Mouse (Mus musculus): Measurements from ENCODE around the gene Tbx19.

Tbx19 gene

DNA sequence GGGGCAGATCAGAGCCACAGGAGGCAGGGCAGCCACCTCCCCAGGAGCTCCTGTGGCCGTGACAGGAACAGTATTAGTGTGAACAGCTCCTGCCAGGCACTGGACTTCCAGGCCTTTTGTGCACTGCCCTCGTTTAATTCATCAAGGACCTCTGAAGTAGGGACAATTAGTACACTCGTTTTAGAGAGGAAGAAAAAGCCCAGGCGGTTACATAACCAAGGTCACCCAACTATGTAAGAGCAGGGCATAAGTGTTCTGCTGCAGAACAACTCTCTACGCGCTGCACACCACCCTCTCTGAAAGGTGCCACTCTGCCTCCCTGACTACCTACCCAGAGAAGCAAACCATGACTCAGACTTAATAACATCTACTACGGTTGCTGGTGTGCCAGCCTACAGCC, 24.5 kb upstream of the Tbx19 start:
- DNase-seq (ENCODE audit: extremely low spot score, low spot score): no peak

GRCm38 (mm10) chr1:165184178-165184577, 23.6 kb upstream of the Tbx19 start:
- DNase-seq (ENCODE audit: extremely low spot score, low spot score): no peak

DNA sequence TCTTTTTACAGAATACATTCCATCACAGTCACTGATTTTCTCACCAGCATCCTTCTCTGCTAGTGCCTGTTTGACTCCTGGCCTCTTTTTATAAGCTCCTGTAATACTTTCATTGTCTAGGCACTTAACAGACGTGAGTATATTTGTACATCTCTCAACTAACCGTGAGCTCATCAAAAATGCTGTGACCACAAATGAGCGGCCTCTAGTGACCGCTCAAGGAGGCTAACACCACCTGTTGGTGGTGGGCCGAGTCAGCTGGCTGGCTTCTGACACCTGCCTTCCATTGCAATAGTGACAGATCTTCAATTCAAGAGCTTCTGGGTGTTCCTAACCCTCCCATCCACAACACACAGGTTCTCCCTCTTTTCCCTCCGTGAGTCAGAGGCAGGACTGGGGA, 22.8 kb upstream of the Tbx19 start:
- DNase-seq (ENCODE audit: extremely low spot score, low spot score): no peak

DNA sequence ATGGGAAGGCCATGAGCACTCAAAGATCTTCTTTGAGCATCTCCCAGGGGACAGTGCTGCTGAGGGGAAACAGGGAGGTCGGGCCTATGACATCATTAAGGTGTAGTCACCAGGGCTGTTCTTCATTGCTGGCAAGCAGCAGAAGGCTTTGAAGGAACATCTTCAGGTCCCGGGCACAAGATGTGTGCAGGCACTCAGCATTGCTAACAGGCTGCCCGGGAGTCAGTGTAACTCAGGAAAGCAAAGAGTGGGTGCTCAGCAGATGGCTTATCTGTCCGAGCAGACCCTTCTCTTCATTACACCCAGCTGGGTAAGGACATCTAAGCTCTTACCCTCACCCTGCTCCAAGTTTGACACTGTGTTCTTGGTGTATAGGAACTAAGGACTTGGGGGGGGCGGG, 18.7 kb upstream of the Tbx19 start:
- DNase-seq (ENCODE audit: extremely low spot score, low spot score): no peak

GRCm38 (mm10) chr1:165178075-165178474, 17.5 kb upstream of the Tbx19 start:
- DNase-seq (ENCODE audit: extremely low spot score, low spot score): no peak

DNA sequence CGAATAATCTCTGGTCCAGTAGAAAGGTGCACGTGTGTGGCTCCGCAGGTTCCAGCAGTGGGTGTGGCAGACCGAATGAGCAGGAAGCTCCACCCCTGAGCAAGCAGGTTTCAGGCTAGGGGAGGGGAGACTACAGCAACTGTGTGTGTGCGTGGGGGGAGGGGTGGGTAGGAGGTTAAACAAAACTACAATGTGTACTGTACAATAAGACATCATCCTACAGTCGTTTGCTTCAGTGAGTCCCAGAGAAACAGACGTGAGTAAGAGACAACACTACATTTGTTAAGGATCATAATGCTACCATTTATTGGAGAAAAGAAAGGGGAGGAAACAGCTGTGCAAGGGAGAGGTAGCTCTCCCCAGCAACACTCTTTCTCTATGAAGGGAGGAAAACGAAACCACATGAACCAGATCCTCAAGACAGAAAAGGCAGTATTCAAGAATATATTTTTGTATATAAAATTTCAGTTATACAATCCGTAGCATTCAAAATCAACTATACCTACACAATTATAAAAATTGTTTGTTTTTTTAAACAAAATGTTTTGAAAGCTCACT, 13.6 kb upstream of the Tbx19 start:
- DNase-seq (ENCODE audit: extremely low spot score, low spot score): no peak

- DNase-seq (ENCODE audit: extremely low spot score, low spot score): no peak
Measured at GRCm38 (mm10) chr1:165171277-165171676, 10.7 kb upstream of the Tbx19 start.

- no peak for DNase-seq (ENCODE audit: extremely low spot score, low spot score)
Measured at GRCm38 (mm10) chr1:165170157-165170556, 9.6 kb upstream of the Tbx19 start.

DNA sequence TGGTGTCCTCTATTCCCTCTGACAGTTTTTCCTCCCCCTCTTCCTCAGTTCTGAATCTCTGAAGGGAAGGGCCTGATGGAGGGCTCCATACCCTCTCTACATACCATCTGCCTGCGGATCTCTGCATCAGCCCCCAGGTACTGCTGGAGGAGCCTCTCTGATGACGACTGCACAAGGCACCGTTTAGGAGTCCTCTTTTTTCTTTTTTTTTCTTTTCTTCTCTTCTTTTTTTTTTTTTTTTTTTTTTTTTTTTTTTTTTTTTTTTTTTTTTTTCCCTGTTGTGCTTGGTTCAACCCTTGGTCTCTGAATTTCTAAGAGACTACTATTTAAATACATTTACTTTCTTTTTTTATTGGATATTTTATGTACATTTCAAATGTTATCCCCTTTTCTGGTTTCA, 8.9 kb upstream of the Tbx19 start:
- no peak for DNase-seq (ENCODE audit: extremely low spot score, low spot score)

DNA sequence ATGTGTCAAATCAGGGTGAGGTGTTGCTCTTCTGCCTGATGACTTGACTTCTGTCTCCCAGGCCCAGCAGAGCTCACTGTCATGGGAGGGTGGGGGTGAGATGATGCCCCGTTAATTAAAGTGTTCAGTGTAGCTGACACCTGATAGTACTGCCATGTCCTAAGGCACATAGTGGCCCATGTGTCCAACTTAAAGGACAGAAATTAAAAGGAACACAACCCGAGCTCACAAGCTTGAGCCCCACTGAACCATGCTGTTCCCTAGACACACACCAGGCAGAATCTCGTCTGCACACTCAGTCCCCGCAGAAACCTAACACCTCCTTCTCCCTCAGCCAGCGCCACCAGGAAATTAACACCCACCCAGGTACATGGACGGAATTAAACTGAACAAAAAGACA, 4.3 kb upstream of the Tbx19 start:
- no peak for DNase-seq (ENCODE audit: extremely low spot score, low spot score)

DNA sequence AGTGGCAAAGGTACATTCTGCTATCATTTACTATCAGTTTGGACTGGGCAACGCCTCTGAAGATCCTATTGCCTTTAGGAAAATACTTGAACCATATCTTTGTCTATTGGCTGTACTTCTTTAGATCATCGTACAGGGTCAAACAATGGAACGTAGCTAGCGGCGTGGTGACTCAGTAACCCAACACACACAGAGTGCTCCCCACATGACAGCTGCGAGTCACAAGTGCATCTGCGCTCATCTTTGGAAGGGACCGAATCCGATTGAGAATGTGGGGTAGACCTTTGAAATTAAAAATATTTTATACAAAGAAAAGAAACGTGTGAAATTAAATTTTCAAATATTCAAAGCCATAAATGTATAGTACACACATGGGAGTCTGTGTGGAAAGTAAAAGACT, 1.7 kb downstream of the Tbx19 start:
- no peak for DNase-seq (ENCODE audit: extremely low spot score, low spot score)

GRCm38 (mm10) chr1:165154162-165154561, 6.4 kb downstream of the Tbx19 start:
- no peak for DNase-seq (ENCODE audit: extremely low spot score, low spot score)

DNA sequence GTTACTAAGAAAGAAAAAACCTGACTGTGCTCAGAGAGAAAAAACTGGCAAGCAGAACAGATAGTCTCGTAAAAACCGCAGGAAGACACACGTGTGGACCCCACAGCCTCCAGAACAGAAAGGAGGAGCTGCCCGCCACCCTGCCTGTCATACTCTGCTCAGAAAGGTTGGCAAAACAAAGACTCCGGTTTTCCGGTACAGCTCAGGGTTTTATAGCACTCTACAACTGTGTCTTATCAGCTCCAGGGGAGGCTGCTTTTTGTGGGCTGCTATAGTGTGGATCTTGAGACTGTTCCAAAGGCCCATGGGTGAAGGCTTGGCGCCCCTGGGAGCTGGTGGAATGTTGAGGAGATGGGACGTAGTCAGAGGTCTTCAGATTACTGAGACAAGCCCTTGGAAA, 9.4 kb downstream of the Tbx19 start:
- DNase-seq (ENCODE audit: extremely low spot score, low spot score): no peak

- no peak for DNase-seq (ENCODE audit: extremely low spot score, low spot score)
Measured at GRCm38 (mm10) chr1:165142343-165142916, 18.1 kb downstream of the Tbx19 start.

GRCm38 (mm10) chr1:165140227-165140626, 20.3 kb downstream of the Tbx19 start:
- no peak for DNase-seq (ENCODE audit: extremely low spot score, low spot score)

DNA sequence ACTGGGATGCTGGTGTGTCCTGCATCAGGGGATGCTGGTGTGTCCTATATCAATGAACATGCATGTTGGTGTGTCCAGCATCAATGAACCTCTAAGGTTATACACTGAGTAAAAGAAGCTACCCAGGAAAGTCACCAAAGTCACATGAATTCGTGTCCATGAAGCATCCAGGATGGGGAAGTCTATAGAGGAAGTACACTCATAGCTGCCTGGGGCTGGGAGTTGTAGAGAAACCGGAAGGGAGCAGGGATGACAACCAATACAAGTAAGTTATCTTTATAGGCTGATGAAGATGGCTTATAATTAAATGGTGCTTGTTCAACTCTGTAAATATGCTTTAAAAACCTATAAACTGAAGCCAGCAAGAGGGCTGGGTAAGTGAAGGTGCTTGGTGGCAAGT, 26.7 kb downstream of the Tbx19 start:
- no peak for DNase-seq (ENCODE audit: extremely low spot score, low spot score)

DNA sequence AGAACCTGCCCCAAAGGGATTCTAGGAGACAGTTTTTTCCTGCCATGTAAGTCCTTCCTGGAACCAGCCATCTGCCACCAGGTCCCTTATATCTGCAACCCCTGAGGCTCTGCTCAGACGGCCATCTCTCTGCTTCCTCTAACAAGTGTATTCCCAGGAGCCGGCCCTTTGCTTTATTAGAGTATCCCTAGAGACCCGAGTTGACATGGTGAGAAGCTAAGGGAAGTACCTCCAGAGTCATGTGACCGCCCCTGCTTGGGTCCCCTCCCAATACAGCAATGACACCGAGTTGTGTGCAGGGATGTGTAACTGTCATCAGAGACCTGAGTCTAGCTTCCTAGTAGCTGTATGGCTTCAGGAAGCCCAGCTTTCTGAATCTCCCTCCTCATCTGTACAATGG, 27.3 kb downstream of the Tbx19 start:
- DNase-seq (ENCODE audit: extremely low spot score, low spot score): no peak

GRCm38 (mm10) chr1:165132187-165132877, 28.2 kb downstream of the Tbx19 start:
- peak; percentile 70 for DNase-seq (ENCODE audit: extremely low spot score, low spot score)

GRCm38 (mm10) chr1:165129573-165129972, 31.0 kb downstream of the Tbx19 start:
- no peak for DNase-seq (ENCODE audit: extremely low spot score, low spot score)

- DNase-seq (ENCODE audit: extremely low spot score, low spot score): no peak
Measured at GRCm38 (mm10) chr1:165121096-165121495, 39.5 kb downstream of the Tbx19 start.

DNA sequence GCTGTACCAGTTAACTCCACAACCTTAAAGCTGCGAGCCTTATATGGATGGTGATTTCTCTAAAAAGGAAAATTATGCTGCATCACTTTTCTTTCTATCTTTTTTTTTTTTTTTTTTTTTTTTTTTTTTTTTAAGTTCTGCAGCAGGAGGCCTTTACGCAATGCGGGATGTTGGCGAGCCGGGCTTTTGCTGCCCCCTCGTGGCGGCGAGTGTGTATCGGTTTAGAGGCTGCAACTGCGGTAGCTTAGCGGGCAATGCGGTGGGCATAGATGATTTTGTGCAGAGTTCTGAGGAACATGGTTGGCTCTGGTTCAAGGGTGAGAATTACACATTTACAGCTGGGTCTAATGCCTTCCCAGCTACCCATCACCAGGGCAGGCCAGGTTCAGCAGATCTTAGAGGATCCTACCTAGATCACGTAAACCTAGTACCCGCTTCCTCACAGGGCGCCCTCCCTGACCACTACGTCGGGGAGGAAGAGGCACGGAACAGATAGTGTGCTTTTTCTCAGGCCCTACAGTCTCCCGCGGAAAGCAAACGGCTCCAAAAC, 40.1 kb downstream of the Tbx19 start:
- peak; percentile 85 for DNase-seq (ENCODE audit: extremely low spot score, low spot score)

GRCm38 (mm10) chr1:165119760-165120159, 40.8 kb downstream of the Tbx19 start:
- peak; percentile 31 for DNase-seq (ENCODE audit: extremely low spot score, low spot score)
